Mouse (Mus musculus): ENCODE measurements around the gene Ceacam19. TPM values are rescaled to one million over a fixed set of nuclear protein-coding genes. Genes with fewer than 3 reads are reported as not detected.

Gene Ceacam19
- total RNA-seq, 2 experiments from 2014 or later = not detected

- peak; percentile 70 to 80 for DNase-seq (ENCODE audit: low spot score in 2 of 2)
- intact Hi-C loops (cut with DNase I) = loop anchor here (1.0 kb wide), 1 partner anchor 46 kb away; no protein-coding TSS in a partner anchor
Measured at GRCm38 (mm10) chr7:19910421-19911291, 22.9 kb upstream of the Ceacam19 start.

GRCm38 (mm10) chr7:19889881-19890280 lies 2.1 kb upstream of the Ceacam19 start:
- intact Hi-C loops (cut with DNase I) = no loop called here
- DNase-seq (ENCODE audit: low spot score in 2 of 2) = peak; percentile 35 to 53

GRCm38 (mm10) chr7:19880754-19881153 lies 7.0 kb downstream of the Ceacam19 start:
- intact Hi-C loops (cut with DNase I) = no loop called here
- no peak for DNase-seq (ENCODE audit: low spot score in 2 of 2)

- intact Hi-C loops (cut with DNase I) = loop anchor here (10.0 kb wide), 1 partner anchor 78 kb away; the partner anchor contains the start of gene Igsf23
Measured at GRCm38 (mm10) chr7:19876781-19877425, 10.9 kb downstream of the Ceacam19 start.

GRCm38 (mm10) chr7:19875948-19876682 lies 11.7 kb downstream of the Ceacam19 start:
- intact Hi-C loops (cut with DNase I) = loop anchor here (10.0 kb wide), 1 partner anchor 79 kb away; the partner anchor contains the start of gene Igsf23
- DNase-seq (ENCODE audit: low spot score in 2 of 2) = peak; percentile 68 to 72

More at GRCm38 (mm10) chr7:19876781-19877425, 10.9 kb downstream of the Ceacam19 start:
- no peak for DNase-seq (ENCODE audit: low spot score in 2 of 2)

GRCm38 (mm10) chr7:19871943-19872601 lies 15.7 kb downstream of the Ceacam19 start:
- peak in 1 of 2 experiments; percentile 21 for DNase-seq (ENCODE audit: low spot score in 2 of 2)
- intact Hi-C loops (cut with DNase I) = loop anchor here (5.0 to 10.0 kb wide), 2 partner anchors 70 to 83 kb away; partner anchors contain the start of gene Igsf23

- intact Hi-C loops (cut with DNase I) = loop anchor here (5.0 to 10.0 kb wide), 2 partner anchors 69 to 84 kb away; partner anchors contain the start of gene Igsf23
- no peak for DNase-seq (ENCODE audit: low spot score in 2 of 2)
Measured at GRCm38 (mm10) chr7:19871137-19871621, 16.6 kb downstream of the Ceacam19 start.

DNA sequence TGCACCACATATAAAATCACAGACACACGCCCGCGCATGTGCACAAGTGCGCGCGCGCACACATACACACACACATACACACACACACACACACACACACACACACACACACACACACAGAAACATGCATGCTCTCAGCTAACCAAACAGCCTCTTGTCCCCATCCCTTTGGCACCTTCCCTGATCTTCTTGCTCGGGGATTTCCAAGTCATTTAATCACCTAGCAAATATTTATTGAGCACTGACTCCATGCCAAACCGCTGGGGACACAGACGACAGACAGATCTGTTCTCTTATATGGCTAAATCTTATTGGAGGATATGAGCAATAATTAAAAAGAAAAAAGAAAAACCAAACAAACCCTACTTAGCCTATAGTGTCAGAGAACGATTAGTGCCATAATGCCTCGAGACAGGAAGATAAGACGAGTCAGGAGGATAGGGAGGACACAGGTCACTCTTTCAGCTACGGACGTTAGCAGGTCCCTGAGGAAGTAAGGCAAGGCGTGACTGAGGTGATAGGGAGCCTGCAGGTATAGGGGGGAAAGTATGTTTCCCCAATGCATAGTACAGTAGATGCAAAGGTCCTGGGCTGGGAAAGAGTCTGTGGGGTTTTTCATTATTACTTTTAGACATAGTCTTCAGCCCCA lies 19.9 kb downstream of the Ceacam19 start:
- intact Hi-C loops (cut with DNase I) = no loop called here

DNA sequence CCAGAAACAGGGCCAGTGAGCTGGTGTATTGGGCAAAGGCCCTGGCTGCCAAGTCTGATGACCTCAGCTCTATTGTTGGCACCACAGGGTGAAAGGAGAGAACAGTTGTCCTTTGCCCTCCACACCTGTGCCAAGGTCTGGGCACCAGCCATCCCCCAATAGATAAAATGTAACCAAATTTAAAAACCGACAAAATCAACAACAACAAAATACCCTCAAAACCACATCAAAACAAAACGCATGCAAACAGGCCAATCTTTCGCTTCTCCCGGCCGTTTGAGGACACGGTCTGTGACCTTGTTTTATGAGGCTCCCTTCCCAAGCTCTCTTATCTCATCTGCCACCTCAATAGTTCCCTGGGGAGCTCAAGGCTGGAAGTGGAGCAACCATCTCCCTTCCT lies 21.3 kb downstream of the Ceacam19 start:
- intact Hi-C loops (cut with DNase I) = no loop called here
- DNase-seq (ENCODE audit: low spot score in 2 of 2) = no peak

More for the DNA sequence above, 19.9 kb downstream of the Ceacam19 start:
- no peak for DNase-seq (ENCODE audit: low spot score in 2 of 2)

DNA sequence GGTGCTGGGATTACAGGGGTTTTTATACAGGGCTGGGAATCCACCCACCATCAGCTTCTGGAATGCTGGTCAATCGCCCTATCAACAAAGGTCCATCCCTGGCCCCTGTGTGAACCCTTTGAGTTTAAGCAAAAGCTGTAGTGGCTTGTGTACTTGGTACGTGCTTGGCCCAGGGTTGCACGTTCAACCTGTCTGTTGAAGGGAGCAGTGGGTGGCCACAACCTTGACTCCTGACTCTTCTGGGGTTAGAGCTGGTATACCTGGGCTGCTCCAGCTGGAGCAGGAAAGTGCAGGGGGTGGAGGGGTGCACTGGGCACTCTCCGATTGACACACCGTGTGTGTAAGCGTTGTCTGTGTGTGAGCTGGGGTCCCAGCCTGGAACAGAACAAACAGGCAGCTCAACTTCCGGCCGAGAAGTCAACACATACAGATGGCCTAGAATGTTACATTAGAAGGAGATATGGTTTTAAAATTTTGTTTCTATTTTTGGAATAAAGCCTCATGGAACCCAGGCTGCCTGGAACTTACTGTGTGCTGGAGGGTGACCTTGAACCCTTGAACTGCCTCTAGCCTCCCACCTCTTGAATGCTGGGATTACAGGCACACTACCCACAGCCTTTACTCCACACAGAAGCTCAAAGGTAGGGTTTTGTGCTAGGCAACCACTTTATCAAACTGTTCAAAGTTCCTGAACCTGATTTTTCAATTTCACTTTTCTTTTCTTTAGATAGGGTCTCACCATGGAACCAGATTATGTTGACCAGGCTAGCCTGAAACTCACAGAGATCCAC lies 22.3 kb downstream of the Ceacam19 start:
- no peak for DNase-seq (ENCODE audit: low spot score in 2 of 2)
- intact Hi-C loops (cut with DNase I) = no loop called here

GRCm38 (mm10) chr7:19864241-19864640 lies 23.5 kb downstream of the Ceacam19 start:
- intact Hi-C loops (cut with DNase I) = no loop called here
- DNase-seq (ENCODE audit: low spot score in 2 of 2) = no peak

DNA sequence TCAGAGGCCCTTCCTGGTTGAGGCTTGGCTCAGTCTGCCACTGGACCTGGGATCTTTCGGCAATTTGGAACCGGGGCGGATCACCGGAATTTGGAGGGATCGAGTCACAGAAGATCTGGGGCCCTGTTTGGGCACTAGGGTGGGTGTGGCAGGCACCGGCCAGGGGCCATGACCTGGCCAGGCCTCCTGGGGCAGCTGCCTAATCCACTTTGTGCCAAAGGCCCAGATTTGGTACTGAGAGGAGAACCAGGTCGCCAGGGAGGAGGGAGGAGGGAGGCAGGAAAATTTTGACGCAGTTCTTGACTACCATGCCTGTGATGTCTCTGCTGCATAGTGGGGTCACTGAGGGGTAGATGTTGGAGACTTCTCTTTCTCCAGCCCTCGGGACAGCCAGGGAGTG lies 26.6 kb downstream of the Ceacam19 start, which contains the start of gene Ceacam16:
Ceacam16 (minus strand) TSS at position 101 of the 400 bp plus-strand sequence.
- intact Hi-C loops (cut with DNase I) = no loop called here
- DNase-seq (ENCODE audit: low spot score in 2 of 2) = no peak

- intact Hi-C loops (cut with DNase I) = no loop called here
- DNase-seq (ENCODE audit: low spot score in 2 of 2) = no peak
Measured at GRCm38 (mm10) chr7:19859740-19860139, 28.0 kb downstream of the Ceacam19 start.

- DNase-seq (ENCODE audit: low spot score in 2 of 2) = no peak
- intact Hi-C loops (cut with DNase I) = no loop called here
Measured at GRCm38 (mm10) chr7:19856283-19856682, 31.5 kb downstream of the Ceacam19 start.

GRCm38 (mm10) chr7:19855663-19856062 lies 32.1 kb downstream of the Ceacam19 start:
- DNase-seq (ENCODE audit: low spot score in 2 of 2) = no peak
- intact Hi-C loops (cut with DNase I) = no loop called here

DNA sequence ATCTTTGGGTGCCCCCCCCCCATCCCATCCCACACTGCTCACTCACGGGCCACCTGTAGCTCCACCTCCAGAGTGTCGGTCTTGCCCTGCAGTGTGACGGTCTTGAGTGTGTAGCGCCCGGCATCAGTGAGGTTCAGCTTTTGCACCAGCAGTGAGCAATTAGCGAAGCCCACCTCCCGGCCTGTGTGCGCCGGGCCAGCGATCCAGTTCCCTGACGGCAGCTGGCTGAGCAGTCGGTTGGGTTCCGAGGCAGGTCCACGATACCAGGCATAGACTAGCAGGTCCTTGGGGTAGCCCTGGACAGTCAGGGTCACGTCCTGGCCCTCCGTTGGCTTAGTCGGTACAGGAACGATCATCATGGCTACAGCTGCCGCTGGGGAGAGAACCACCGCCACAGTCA lies 34.2 kb downstream of the Ceacam19 start:
- no peak for DNase-seq (ENCODE audit: low spot score in 2 of 2)
- intact Hi-C loops (cut with DNase I) = no loop called here

GRCm38 (mm10) chr7:19851858-19852570 lies 35.8 kb downstream of the Ceacam19 start, which contains the start of gene Gm19345:
Gene Gm19345, plus strand, starts transcription at chr7:19852003.
- peak in 1 of 2 experiments; percentile 39 for DNase-seq (ENCODE audit: low spot score in 2 of 2)
- intact Hi-C loops (cut with DNase I) = no loop called here

Data from left cerebral cortex, postnatal 14 days (tissue).